Mouse (Mus musculus) Patski (cell line): Measurements from ENCODE around the gene Mrpl27. TPM values are rescaled to one million over a fixed set of nuclear protein-coding genes. Genes with fewer than 3 reads are reported as not detected.
A peak's percentile ranks its signal among the peaks of the same experiment; 100 is the strongest.
"Not testable (repeated sequence)": the region's sequence is repeated elsewhere in the genome, so short reads cannot be mapped to it uniquely, and the experiment has no call there.

Source experiments
- ATAC-seq: fragments of 100-300 bp; one replicate; pipeline ENCODE4 v1.8.0; 2021
- CTCF ChIA-PET: fragments of 350-600 bp; sonication (Branson Sonifier 250); formaldehyde crosslinking; loops from one replicate; lab custom pipeline; 2022; ENCODE audit warnings: inconsistent platforms; lab: Charles Lee
- POLR2A ChIA-PET: fragments of 350-600 bp; sonication (Branson Sonifier 250); formaldehyde crosslinking; loops from one replicate; lab custom pipeline; 2022; ENCODE audit warnings: antibody characterized with exemption, inconsistent platforms; lab: Charles Lee
- DNase-seq: peaks from one replicate; pipeline ENCODE4 v3.0.0-alpha.2; 2011; ENCODE audit warnings: low read depth, low spot score
- H3K27me3 ChIP-seq: fragments of 371-371 bp; one replicate; pipeline ENCODE4 v1.5.1; 2021
- CTCF ChIP-seq: fragments of 100-300 bp; IDR thresholded peaks from one replicate; pipeline ENCODE4 v1.5.1; 2021
- in situ Hi-C: fragments of 300-500 bp; cut with MboI; formaldehyde crosslinking; loops from 3 replicates; pipeline ENCODE4 v1.11.1; 2018; ENCODE audit warnings: low pct_unique_long_range_greater_than_20kb, mixed read lengths
- polyA plus RNA-seq: library from polyadenylated mRNA; unstranded; gene quantifications from one replicate; pipeline ENCODE4 v1.2.3, GENCODE M21; 2021

Mrpl27 gene
- polyA plus RNA-seq, 1 experiment from 2014 or later, result 54.1 TPM

GRCm38 (mm10) chr11:94674984-94675383, 21.4 kb downstream of the Mrpl27 start:
- TF ChIP-seq CTCF, result no peak
- ATAC-seq (no peak), DNase-seq (no peak)
- CTCF ChIA-PET, result no interaction called here
- POLR2A ChIA-PET, result no interaction called here
- in situ Hi-C loops, result no loop called here
- peaks cover 6% of the 10 kb centered on the region for H3K27me3 ChIP-seq

GRCm38 (mm10) chr11:94675446-94675845, 21.9 kb downstream of the Mrpl27 start:
- ATAC-seq, result no peak

GRCm38 (mm10) chr11:94676308-94676707, 22.7 kb downstream of the Mrpl27 start:
- peaks cover 6% of the 10 kb centered on the region for H3K27me3 ChIP-seq
- in situ Hi-C loops, result no loop called here
- POLR2A ChIA-PET, result interaction anchor here (0.6 to 1.6 kb wide), 2 partner anchors 16 to 429 kb away, joined by 4 to 6 read pairs; no protein-coding TSS in a partner anchor
- ATAC-seq, result peak; percentile 7
- no peak for TF ChIP-seq CTCF
- no peak for DNase-seq
- CTCF ChIA-PET, result no interaction called here

More at GRCm38 (mm10) chr11:94675446-94675845, 21.9 kb downstream of the Mrpl27 start:
- H3K27me3 ChIP-seq, result peaks cover 6% of the 10 kb centered on the region
- ChIA-PET CTCF (no interaction called here), POLR2A (no interaction called here)
- in situ Hi-C loops, result no loop called here
- no peak for TF ChIP-seq CTCF
- no peak for DNase-seq

- in situ Hi-C loops, result no loop called here
- TF ChIP-seq CTCF, result no peak
- CTCF ChIA-PET, result interaction anchor here (1.0 kb wide), 1 partner anchor 53 kb away, joined by 3 read pairs; no protein-coding TSS in a partner anchor
These were observed 23.4 kb downstream of the Mrpl27 start, which contains the start of gene Xylt2 for GRCm38 (mm10) chr11:94676754-94677606. Gene Xylt2, minus strand, starts transcription at chr11:94677515.

GRCm38 (mm10) chr11:94677607-94678145, 24.1 kb downstream of the Mrpl27 start:
- POLR2A ChIA-PET, result interaction anchor here (0.9 to 1.6 kb wide), 2 partner anchors 13 to 17 kb away, joined by 3 to 4 read pairs; no protein-coding TSS in a partner anchor
- in situ Hi-C loops, result no loop called here
- ATAC-seq, result no peak
- H3K27me3 ChIP-seq, result peaks cover 6% of the 10 kb centered on the region
- CTCF ChIA-PET, result interaction anchor here (1.0 kb wide), 1 partner anchor 52 kb away, joined by 3 read pairs; no protein-coding TSS in a partner anchor
- no peak for TF ChIP-seq CTCF
- no peak for DNase-seq

More at GRCm38 (mm10) chr11:94676754-94677606, 23.4 kb downstream of the Mrpl27 start, which contains the start of gene Xylt2:
- DNase-seq, result no peak
- peak; percentile 77 for ATAC-seq
- peaks cover 6% of the 10 kb centered on the region for H3K27me3 ChIP-seq
- POLR2A ChIA-PET, result interaction anchor here (0.9 to 1.6 kb wide), 2 partner anchors 12 to 17 kb away, joined by 3 to 4 read pairs; no protein-coding TSS in a partner anchor

GRCm38 (mm10) chr11:94680639-94681038, 27.1 kb downstream of the Mrpl27 start:
- ATAC-seq (no peak), DNase-seq (no peak)
- no peak for TF ChIP-seq CTCF
- in situ Hi-C loops, result no loop called here
- POLR2A ChIA-PET, result no interaction called here
- H3K27me3 ChIP-seq, result peaks cover 6% of the 10 kb centered on the region
- CTCF ChIA-PET, result no interaction called here

- ChIA-PET POLR2A (no interaction called here), CTCF (no interaction called here)
- TF ChIP-seq CTCF, result no peak
These were observed 28.1 kb downstream of the Mrpl27 start for GRCm38 (mm10) chr11:94681640-94682039.

GRCm38 (mm10) chr11:94682427-94682826, 28.9 kb downstream of the Mrpl27 start:
- no peak for TF ChIP-seq CTCF
- H3K27me3 ChIP-seq, result peaks cover 8% of the 10 kb centered on the region
- ChIA-PET POLR2A (no interaction called here), CTCF (interaction anchor here (1.0 kb wide), 1 partner anchor 10 kb away, joined by 3 read pairs; no protein-coding TSS in a partner anchor)
- in situ Hi-C loops, result no loop called here
- ATAC-seq (no peak), DNase-seq (no peak)

More at GRCm38 (mm10) chr11:94681640-94682039, 28.1 kb downstream of the Mrpl27 start:
- in situ Hi-C loops, result no loop called here
- DNase-seq (no peak), ATAC-seq (no peak)
- peaks cover 6% of the 10 kb centered on the region for H3K27me3 ChIP-seq

- ChIA-PET POLR2A (no interaction called here), CTCF (interaction anchor here (1.4 kb wide), 1 partner anchor 18 kb away, joined by 4 read pairs; no protein-coding TSS in a partner anchor)
- no peak for DNase-seq
- in situ Hi-C loops, result no loop called here
- H3K27me3 ChIP-seq, result peaks cover 3% of the 10 kb centered on the region
- ATAC-seq, result no peak
- TF ChIP-seq CTCF, result no peak
These were observed 33.6 kb downstream of the Mrpl27 start for GRCm38 (mm10) chr11:94687178-94687577.

GRCm38 (mm10) chr11:94692502-94692901, 38.9 kb downstream of the Mrpl27 start:
- in situ Hi-C loops, POLR2A ChIA-PET, ATAC-seq, DNase-seq: not testable (repeated sequence)
- CTCF ChIA-PET, result interaction anchor here (1.4 kb wide), 1 partner anchor 10 kb away, joined by 3 read pairs; no protein-coding TSS in a partner anchor
- peaks cover 10% of the 10 kb centered on the region for H3K27me3 ChIP-seq
